Mouse (Mus musculus) spleen, postnatal 4 days (tissue): ENCODE results near the gene Dgkb.

Experiments used
- DNase-seq, 2 experiments: peaks; one replicate each; pipeline ENCODE4 v3.0.0; 2022; ENCODE audit warnings: low spot score in 2 of 2

The Dgkb gene

GRCm38 (mm10) chr12:37996417-37996946 lies 179.0 kb downstream of the Dgkb start:
- DNase-seq, result no peak

- no peak for DNase-seq
Measured at GRCm38 (mm10) chr12:38017674-38018073, 200.1 kb downstream of the Dgkb start.

GRCm38 (mm10) chr12:38047256-38047655 lies 229.7 kb downstream of the Dgkb start:
- no peak for DNase-seq

GRCm38 (mm10) chr12:38088224-38088623 lies 270.7 kb downstream of the Dgkb start:
- DNase-seq, result no peak

GRCm38 (mm10) chr12:38111928-38112327 lies 294.4 kb downstream of the Dgkb start:
- DNase-seq, result no peak

GRCm38 (mm10) chr12:38114990-38115615 lies 297.6 kb downstream of the Dgkb start:
- no peak for DNase-seq

- DNase-seq, result no peak
Measured at GRCm38 (mm10) chr12:38123524-38123923, 306.0 kb downstream of the Dgkb start.

- no peak for DNase-seq
Measured at GRCm38 (mm10) chr12:38125297-38125696, 307.8 kb downstream of the Dgkb start.

GRCm38 (mm10) chr12:38130209-38130915 lies 312.8 kb downstream of the Dgkb start:
- no peak for DNase-seq

GRCm38 (mm10) chr12:38136379-38136778 lies 318.9 kb downstream of the Dgkb start:
- no peak for DNase-seq

- DNase-seq, result no peak
Measured at GRCm38 (mm10) chr12:38140039-38140438, 322.5 kb downstream of the Dgkb start.

- no peak for DNase-seq
Measured at GRCm38 (mm10) chr12:38232665-38233064, 415.1 kb downstream of the Dgkb start.

- DNase-seq, result no peak
Measured at GRCm38 (mm10) chr12:38268856-38269255, 451.3 kb downstream of the Dgkb start.

- no peak for DNase-seq
Measured at GRCm38 (mm10) chr12:38301497-38301896, 484.0 kb downstream of the Dgkb start.

- no peak for DNase-seq
Measured at GRCm38 (mm10) chr12:38303841-38304240, 486.3 kb downstream of the Dgkb start.

- DNase-seq, result no peak
Measured at GRCm38 (mm10) chr12:38304245-38304644, 486.7 kb downstream of the Dgkb start.

- no peak for DNase-seq
Measured at GRCm38 (mm10) chr12:38309885-38310284, 492.4 kb downstream of the Dgkb start.

GRCm38 (mm10) chr12:38327729-38328271 lies 510.3 kb downstream of the Dgkb start:
- no peak for DNase-seq

- no peak for DNase-seq
Measured at GRCm38 (mm10) chr12:38328779-38329178, 511.3 kb downstream of the Dgkb start.

GRCm38 (mm10) chr12:38342657-38343056 lies 525.1 kb downstream of the Dgkb start:
- no peak for DNase-seq

- no peak for DNase-seq
Measured at GRCm38 (mm10) chr12:38352481-38352880, 535.0 kb downstream of the Dgkb start.

- DNase-seq, result no peak
Measured at GRCm38 (mm10) chr12:38356386-38356785, 538.9 kb downstream of the Dgkb start.

GRCm38 (mm10) chr12:38361491-38361890 lies 544.0 kb downstream of the Dgkb start:
- DNase-seq, result no peak
